Mouse (Mus musculus): ENCODE data around the gene Shisa8. TPM values are rescaled to one million over a fixed set of nuclear protein-coding genes. Genes with fewer than 3 reads are reported as not detected.

Gene Shisa8
- total and polyA plus RNA-seq, 2 experiments, result 0.07 to 0.09 TPM

DNA sequence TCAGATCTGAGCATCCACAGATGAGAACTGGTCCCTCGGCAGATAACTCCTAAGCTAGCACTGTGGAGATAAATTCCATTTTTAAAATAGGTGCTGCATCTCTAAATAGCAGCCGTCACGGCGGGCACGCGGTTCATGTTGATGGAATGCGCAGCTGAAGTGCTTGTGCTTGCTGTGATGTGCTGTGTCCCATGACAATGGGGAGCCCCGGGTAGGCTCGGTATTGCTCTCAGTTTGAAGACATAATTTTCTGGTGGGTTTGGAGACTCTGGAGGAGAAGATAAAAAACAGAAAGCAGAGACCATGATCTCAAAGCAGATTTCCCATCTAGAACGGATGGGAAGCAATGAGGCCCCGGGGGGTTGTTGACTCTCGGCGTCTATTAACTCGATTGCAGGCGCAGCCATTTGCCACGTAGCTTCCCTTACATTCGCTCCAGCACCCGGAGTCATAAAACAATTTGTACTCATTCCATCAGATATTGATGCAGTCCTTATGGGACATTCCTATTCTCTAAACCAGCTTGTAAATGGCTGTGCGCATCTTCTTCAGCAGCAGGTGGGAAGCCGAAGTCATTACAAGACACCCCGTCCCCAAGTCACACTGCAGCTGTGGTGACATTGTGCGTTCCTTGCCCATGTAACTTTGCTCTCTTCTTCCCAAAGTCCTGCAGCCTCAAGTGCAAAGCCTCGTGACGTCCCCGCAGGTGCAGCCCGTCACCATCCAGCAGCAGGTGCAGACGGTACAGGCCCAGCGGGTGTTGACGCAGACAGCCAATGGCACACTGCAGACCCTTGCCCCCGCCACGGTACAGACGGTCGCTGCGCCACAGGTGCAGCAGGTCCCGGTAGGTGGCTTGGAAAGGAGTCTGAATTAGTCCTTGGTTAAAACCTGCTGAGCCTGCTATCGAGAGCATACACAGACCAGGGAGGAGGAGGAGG, 41.9 kb downstream of the Shisa8 start:
- 95% methylated on average over 36 of the region's 36 CpGs for WGBS
- DNase-seq (ENCODE audit: extremely low read depth, low read depth, low spot score), result no peak
- H3K27ac ChIP-seq (replicated peaks; ENCODE audit: insufficient read depth, low read depth, low read length), result no peak overlapping the region
- TF ChIP-seq POLR2A (IDR thresholded peaks at IDR 0.05; ENCODE audit: extremely low read depth, insufficient read depth, low read length) (no peak), CTCF (IDR thresholded peaks at IDR 0.05; ENCODE audit: low read depth, low read length) (no peak)
- peaks cover 18% of the 10 kb centered on the region; the same call in 1 of the 2 replicates for H3K79me2 ChIP-seq (ENCODE audit: control insufficient read depth, insufficient read depth, low read length)
- H3K9ac ChIP-seq (ENCODE audit: low read depth, low read length), result no peak overlapping the region
- H3K4me3 ChIP-seq (ENCODE audit: insufficient read depth, low read depth, low read length), result no peak overlapping the region
- H3K36me3 ChIP-seq (ENCODE audit: control insufficient read depth, insufficient read depth, low read length), result peaks cover 24% of the 10 kb centered on the region
- H3K27me3 ChIP-seq (ENCODE audit: control insufficient read depth, insufficient read depth, low read length), result no peaks in the 10 kb centered on the region
- H3K4me1 ChIP-seq (ENCODE audit: control insufficient read depth, insufficient read depth, low read length), result peaks cover 6% of the 10 kb centered on the region; the same call in 1 of the 2 replicates

GRCm38 (mm10) chr15:82169671-82170070, 42.9 kb downstream of the Shisa8 start:
- 83% methylated on average over 5 of the region's 5 CpGs for WGBS
- TF ChIP-seq CTCF (IDR thresholded peaks at IDR 0.05; ENCODE audit: low read depth, low read length) (no peak), POLR2A (IDR thresholded peaks at IDR 0.05; ENCODE audit: extremely low read depth, insufficient read depth, low read length) (no peak)
- no peak for DNase-seq (ENCODE audit: extremely low read depth, low read depth, low spot score)
- Histone ChIP-seq H3K4me3 (ENCODE audit: insufficient read depth, low read depth, low read length) (no peak overlapping the region), H3K36me3 (ENCODE audit: control insufficient read depth, insufficient read depth, low read length) (peaks cover 17% of the 10 kb centered on the region), H3K27me3 (ENCODE audit: control insufficient read depth, insufficient read depth, low read length) (no peaks in the 10 kb centered on the region), H3K9ac (ENCODE audit: low read depth, low read length) (no peak overlapping the region), H3K4me1 (ENCODE audit: control insufficient read depth, insufficient read depth, low read length) (peaks cover 6% of the 10 kb centered on the region; the same call in 1 of the 2 replicates), H3K79me2 (ENCODE audit: control insufficient read depth, insufficient read depth, low read length) (peaks cover 18% of the 10 kb centered on the region; the same call in 1 of the 2 replicates), H3K27ac (replicated peaks; ENCODE audit: insufficient read depth, low read depth, low read length) (no peak overlapping the region)

DNA sequence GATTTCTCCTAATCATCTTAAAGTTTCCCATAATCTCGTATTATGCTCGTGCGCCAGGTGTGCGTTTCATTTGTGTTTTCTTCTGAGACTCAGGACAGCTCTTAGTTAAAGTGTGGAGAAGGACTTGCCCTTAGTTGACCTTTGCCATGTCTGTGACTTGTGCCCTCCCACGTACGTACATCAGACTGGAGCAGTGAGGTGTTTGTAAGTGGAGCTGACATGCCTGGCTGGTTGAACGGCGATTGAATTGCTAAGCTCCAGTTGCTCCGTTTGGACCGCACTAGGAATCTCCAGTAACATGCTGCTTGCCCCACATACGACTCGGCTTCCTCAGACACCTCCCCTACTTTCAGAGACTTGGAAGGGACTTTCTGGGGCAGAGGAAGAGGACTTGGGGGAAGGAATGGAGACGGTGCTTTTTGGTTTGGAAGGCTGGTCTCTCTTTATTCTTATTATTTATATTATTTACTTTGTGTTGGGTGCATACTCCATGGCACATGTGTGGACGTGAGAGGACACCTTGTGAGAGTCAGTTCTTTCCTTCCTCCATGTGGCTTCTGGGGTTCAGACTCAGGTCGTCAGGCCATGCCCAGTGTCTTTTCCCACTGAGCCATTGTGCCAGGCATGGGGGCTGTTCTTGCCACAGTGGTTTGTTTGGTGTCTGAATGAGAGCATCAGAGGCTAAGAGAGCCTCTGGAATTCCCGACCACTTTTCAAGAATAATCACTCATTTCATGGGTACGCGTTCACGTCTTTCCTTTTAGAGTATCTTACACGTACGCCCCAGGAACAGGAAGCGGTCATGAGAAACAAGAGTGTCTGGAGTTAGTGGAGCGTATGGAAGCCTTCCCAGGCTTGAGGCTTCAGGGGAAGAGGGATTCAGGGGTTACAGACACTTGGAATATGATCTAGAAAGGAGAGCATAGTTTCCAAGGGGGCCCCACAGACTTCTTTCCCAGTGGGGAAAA, 45.1 kb downstream of the Shisa8 start:
- no peaks in the 10 kb centered on the region for H3K27me3 ChIP-seq (ENCODE audit: control insufficient read depth, insufficient read depth, low read length)
- no peak for TF ChIP-seq POLR2A (IDR thresholded peaks at IDR 0.05; ENCODE audit: extremely low read depth, insufficient read depth, low read length)
- no peak for TF ChIP-seq CTCF (IDR thresholded peaks at IDR 0.05; ENCODE audit: low read depth, low read length)
- no peak overlapping the region for H3K9ac ChIP-seq (ENCODE audit: low read depth, low read length)
- no peak overlapping the region for H3K4me3 ChIP-seq (ENCODE audit: insufficient read depth, low read depth, low read length)
- 72% methylated on average over 23 of the region's 23 CpGs for WGBS
- DNase-seq (ENCODE audit: extremely low read depth, low read depth, low spot score), result no peak
- peaks cover 4% of the 10 kb centered on the region; the same call in 1 of the 2 replicates for H3K36me3 ChIP-seq (ENCODE audit: control insufficient read depth, insufficient read depth, low read length)
- H3K79me2 ChIP-seq (ENCODE audit: control insufficient read depth, insufficient read depth, low read length), result peaks cover 18% of the 10 kb centered on the region; the same call in 1 of the 2 replicates
- peaks cover 6% of the 10 kb centered on the region; the same call in 1 of the 2 replicates for H3K4me1 ChIP-seq (ENCODE audit: control insufficient read depth, insufficient read depth, low read length)
- H3K27ac ChIP-seq (replicated peaks; ENCODE audit: insufficient read depth, low read depth, low read length), result no peak overlapping the region

DNA sequence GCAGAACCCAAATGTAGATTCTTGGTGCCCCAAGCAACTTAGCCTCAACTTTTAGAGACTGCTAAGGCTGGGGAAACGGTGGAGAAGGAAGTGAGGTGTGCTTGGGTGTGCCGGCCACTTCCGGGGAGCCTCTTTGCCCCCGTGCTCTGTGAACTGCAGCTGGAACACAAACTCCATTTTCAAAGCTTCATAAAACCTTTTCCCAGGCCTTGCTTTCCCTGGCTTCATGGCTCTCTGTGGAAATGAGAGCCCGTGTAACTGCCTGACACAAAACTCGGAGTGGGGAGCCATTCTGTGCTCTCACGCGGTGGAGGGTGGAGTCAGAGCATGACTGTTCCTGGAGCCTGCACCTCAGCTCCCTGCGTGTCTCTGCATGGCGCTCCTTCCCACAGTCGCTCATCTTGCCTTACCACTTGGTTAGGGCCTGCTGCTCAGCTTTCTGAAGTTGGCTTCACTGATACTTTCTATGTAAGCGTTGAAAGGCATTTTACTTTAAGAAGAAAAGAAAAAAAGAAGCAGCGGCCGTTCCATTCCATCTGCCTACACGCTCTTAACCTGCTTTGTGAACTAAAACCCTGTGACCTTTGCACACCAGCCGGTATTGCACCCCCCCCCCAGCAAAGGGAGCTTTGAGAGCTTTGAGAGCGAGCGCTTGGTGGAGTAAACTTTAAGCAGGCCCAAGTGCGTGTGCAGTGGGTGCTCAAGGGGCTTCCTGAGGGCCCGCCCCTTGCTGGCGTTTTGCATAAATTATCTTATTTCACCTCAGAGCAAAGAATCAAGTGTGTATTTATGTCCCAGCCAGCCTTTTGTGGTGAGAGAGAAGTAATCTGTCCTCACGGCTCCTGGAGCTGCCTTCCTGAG, 46.1 kb downstream of the Shisa8 start:
- Histone ChIP-seq H3K27me3 (ENCODE audit: control insufficient read depth, insufficient read depth, low read length) (no peaks in the 10 kb centered on the region), H3K79me2 (ENCODE audit: control insufficient read depth, insufficient read depth, low read length) (peaks cover 20% of the 10 kb centered on the region; the same call in 1 of the 2 replicates), H3K27ac (replicated peaks; ENCODE audit: insufficient read depth, low read depth, low read length) (peak overlapping the region; percentile 73; the same call in 1 of the 2 replicates), H3K4me3 (ENCODE audit: insufficient read depth, low read depth, low read length) (peak overlapping the region; percentile 8; the same call in 1 of the 2 replicates), H3K4me1 (ENCODE audit: control insufficient read depth, insufficient read depth, low read length) (peaks cover 6% of the 10 kb centered on the region; the same call in 1 of the 2 replicates), H3K9ac (ENCODE audit: low read depth, low read length) (peak overlapping the region; percentile 46), H3K36me3 (ENCODE audit: control insufficient read depth, insufficient read depth, low read length) (no peaks in the 10 kb centered on the region)
- DNase-seq (ENCODE audit: extremely low read depth, low read depth, low spot score), result peak; percentile 57
- WGBS, result 36% methylated on average over 22 of the region's 22 CpGs
- TF ChIP-seq POLR2A (IDR thresholded peaks at IDR 0.05; ENCODE audit: extremely low read depth, insufficient read depth, low read length) (no peak), CTCF (IDR thresholded peaks at IDR 0.05; ENCODE audit: low read depth, low read length) (no peak)

Data from liver, adult 2 months (tissue).